Mouse (Mus musculus) heart, postnatal 0 days (tissue): ENCODE measurements around the gene Maml3. TPM values are rescaled to one million over a fixed set of nuclear protein-coding genes. Genes with fewer than 3 reads are reported as not detected.
A peak's percentile ranks its signal among the peaks of the same experiment; 100 is the strongest.

Experiments
- ATAC-seq: fragments of 200-750 bp; cut with Nextera tagmentation; 2 replicates; pipeline ENCODE4 v1.8.0; 2017; ENCODE audit warnings: low read depth, moderate number of reproducible peaks, moderate library complexity; ENCODE audit not compliant: insufficient read depth
- DNase-seq: peaks from one replicate; pipeline ENCODE4 v3.0.0-alpha.2; 2016; ENCODE audit warnings: low spot score
- H3K27ac ChIP-seq: fragments of 300-500 bp; sonication (generic); 2 replicates; pipeline ENCODE4 v1.5.1; 2014; ENCODE audit warnings: low read depth, mild to moderate bottlenecking
- H3K27me3 ChIP-seq: fragments of 300-500 bp; sonication (generic); 2 replicates; pipeline ENCODE4 v1.6.1; 2014; ENCODE audit warnings: low read length, mixed read lengths; ENCODE audit not compliant: control insufficient read depth, insufficient read depth
- H3K36me3 ChIP-seq: fragments of 300-500 bp; sonication (generic); replicated peaks from 2 replicates; pipeline ENCODE4 v1.6.1; 2014; ENCODE audit warnings: low read length, mixed read lengths; ENCODE audit not compliant: control insufficient read depth, insufficient read depth
- H3K4me1 ChIP-seq: fragments of 300-500 bp; sonication (generic); 2 replicates; pipeline ENCODE4 v1.6.1; 2014; ENCODE audit warnings: antibody characterized with exemption; ENCODE audit not compliant: control insufficient read depth, insufficient read depth
- H3K4me2 ChIP-seq: fragments of 300-500 bp; sonication (generic); 2 replicates; pipeline ENCODE4 v1.6.1; 2014; ENCODE audit warnings: low read depth, mild to moderate bottlenecking, low read length, moderate library complexity
- H3K4me3 ChIP-seq: fragments of 300-500 bp; sonication (generic); 2 replicates; pipeline ENCODE4 v1.5.1; 2014; ENCODE audit warnings: low read depth, low read length
- H3K9ac ChIP-seq: fragments of 300-500 bp; sonication (generic); replicated peaks from 2 replicates; pipeline ENCODE4 v1.6.1; 2014; ENCODE audit warnings: low read depth, low read length, mixed read lengths
- H3K9me3 ChIP-seq: fragments of 300-500 bp; sonication (generic); replicated peaks from 2 replicates; pipeline ENCODE4 v1.6.1; 2016; ENCODE audit warnings: low read length; ENCODE audit not compliant: control insufficient read depth
- CTCF ChIP-seq: IDR thresholded peaks from 2 replicates; pipeline ENCODE4 v1.5.1; 2016; ENCODE audit warnings: antibody characterized with exemption, control low read depth, low read depth
- EP300 ChIP-seq: IDR thresholded peaks from 2 replicates; pipeline ENCODE4 v1.6.1; 2016; ENCODE audit warnings: antibody characterized with exemption, low read depth
- WGBS: fragments of 180-500 bp; shearing (Covaris S2); extraction: QIAGEN DNeasy Blood & Tissue Kit; methylation state at CpG from one replicate; pipeline ENCODE4 v1.1.7; 2014; 5-methylcytosine and 5-hydroxymethylcytosine counted together
- polyA plus RNA-seq: library from polyadenylated mRNA; unstranded; fragments of >200 nt; fragmentation: Nextera tagmentation; extraction: Ambion mirVana; gene quantifications from 2 replicates; pipeline ENCODE4 v1.2.1, GENCODE M21; 2015
- total RNA-seq: library from RNA; depleted of rRNA; stranded (reverse); fragments of >200 nt; gene quantifications from 2 replicates; pipeline ENCODE4 v1.2.3, GENCODE M21; 2014; ENCODE audit warnings: low replicate concordance

Gene Maml3
- total and polyA plus RNA-seq, 2 experiments from 2014 or later: 1.6 to 6.2 TPM

DNA sequence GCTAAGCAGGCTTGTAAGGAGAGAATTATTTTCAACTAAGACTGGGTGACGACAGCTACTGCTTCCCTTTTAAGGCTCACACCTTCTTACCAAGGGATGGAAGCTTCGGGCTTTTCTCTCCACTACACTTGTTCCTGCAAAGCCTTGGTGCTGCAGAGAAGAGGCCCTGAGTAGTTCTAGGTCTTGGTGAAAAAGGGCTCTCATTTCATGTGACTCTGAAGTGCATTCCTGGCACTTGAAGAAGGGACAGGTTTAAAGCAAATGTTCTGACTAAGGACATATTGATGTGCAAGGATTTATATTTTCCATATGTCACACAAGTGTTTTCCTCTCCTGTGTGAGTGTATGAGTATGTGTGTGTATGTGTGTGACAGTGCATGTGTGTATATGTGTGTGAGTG, 134.4 kb downstream of the Maml3 start:
- TF ChIP-seq CTCF (no peak), EP300 (no peak)
- ATAC-seq (no peak), DNase-seq (no peak)
- Histone ChIP-seq H3K27ac (no peak overlapping the region), H3K36me3 (no peaks in the 10 kb centered on the region), H3K4me2 (no peak overlapping the region), H3K4me3 (no peak overlapping the region), H3K9me3 (no peaks in the 10 kb centered on the region), H3K9ac (no peak overlapping the region), H3K4me1 (0 out of 2 replicates have a peak, but pooled peaks cover 6% of the 10 kb centered on the region), H3K27me3 (no peaks in the 10 kb centered on the region)
- WGBS: 64% methylated on average over 2 of the region's 2 CpGs

DNA sequence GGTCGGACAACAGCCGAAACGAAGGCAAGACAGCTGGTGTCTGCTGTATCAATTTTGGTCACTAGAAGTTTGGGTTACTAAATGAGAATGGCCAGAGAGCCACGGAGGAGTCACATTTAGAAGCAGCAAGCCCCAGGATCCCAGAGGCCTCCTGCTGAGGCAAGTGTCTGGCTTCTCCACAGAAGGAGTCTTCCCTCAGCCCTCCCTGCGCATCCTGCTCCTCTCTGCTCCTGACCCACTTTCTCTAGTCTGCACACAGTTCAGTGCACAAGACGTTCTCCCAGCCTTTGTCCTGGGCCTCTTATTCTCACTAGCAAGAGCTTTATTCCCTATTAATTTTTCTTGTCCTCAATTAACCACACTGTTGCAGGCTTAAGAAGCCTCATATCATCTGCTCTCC, 135.4 kb downstream of the Maml3 start:
- DNase-seq (no peak), ATAC-seq (no peak)
- Histone ChIP-seq H3K4me3 (no peak overlapping the region), H3K36me3 (no peaks in the 10 kb centered on the region), H3K27ac (no peak overlapping the region), H3K27me3 (no peaks in the 10 kb centered on the region), H3K4me1 (0 out of 2 replicates have a peak, but pooled peaks cover 13% of the 10 kb centered on the region), H3K4me2 (no peak overlapping the region), H3K9me3 (no peaks in the 10 kb centered on the region), H3K9ac (no peak overlapping the region)
- no peak for TF ChIP-seq CTCF
- TF ChIP-seq EP300: no peak
- WGBS: 89% methylated on average over 6 of the region's 6 CpGs

DNA sequence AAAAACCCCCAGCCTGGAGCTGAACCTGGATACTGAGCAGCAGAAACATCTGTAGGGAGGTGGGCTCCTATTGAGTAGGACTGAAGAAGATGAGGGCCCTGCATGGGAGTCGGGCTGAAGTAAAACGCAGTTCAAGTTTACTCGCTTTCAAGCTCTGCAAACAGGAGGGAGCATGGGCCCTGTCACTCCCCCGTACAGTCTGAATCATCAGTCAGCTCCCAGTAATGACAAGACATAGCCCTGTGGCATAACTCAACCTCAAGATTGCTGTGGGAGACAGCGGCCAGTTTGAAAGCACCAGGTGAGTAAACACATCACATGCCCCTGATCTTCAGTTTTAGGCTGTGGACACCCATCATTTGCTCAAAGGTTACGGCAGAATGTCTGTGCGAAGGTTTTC, 139.0 kb downstream of the Maml3 start:
- Histone ChIP-seq H3K4me2 (no peak overlapping the region), H3K27ac (no peak overlapping the region), H3K4me1 (peaks cover 30% of the 10 kb centered on the region), H3K4me3 (no peak overlapping the region), H3K36me3 (no peaks in the 10 kb centered on the region), H3K9me3 (no peaks in the 10 kb centered on the region), H3K27me3 (no peaks in the 10 kb centered on the region), H3K9ac (no peak overlapping the region)
- ATAC-seq (no peak), DNase-seq (no peak)
- TF ChIP-seq EP300 (no peak), CTCF (no peak)
- 50% methylated on average over 7 of the region's 7 CpGs for WGBS

DNA sequence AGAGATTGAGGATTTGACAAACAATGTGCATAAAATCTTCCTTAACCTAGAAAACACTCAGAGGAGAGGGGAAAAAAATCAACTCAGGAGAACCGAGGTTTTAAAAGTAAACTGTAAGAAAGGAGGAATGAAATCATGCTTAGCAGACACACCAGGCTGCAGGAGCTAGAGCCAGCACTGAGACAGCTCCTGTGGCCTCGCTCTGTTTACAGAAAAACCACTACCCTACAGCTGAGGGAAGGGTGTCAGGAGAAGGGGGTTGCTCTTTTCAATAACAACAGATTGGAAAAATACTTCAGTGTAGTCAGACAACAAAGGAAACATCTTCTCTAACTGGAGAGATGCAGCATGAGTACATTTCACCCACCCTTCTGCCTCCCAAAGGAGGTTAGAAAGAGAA, 139.4 kb downstream of the Maml3 start:
- no peak overlapping the region for H3K4me2 ChIP-seq
- DNase-seq (no peak), ATAC-seq (no peak)
- 30% methylated on average over 2 of the region's 2 CpGs for WGBS
- no peak overlapping the region for H3K4me3 ChIP-seq
- H3K4me1 ChIP-seq: peaks cover 30% of the 10 kb centered on the region
- no peaks in the 10 kb centered on the region for H3K27me3 ChIP-seq
- H3K9me3 ChIP-seq: no peaks in the 10 kb centered on the region
- H3K9ac ChIP-seq: no peak overlapping the region
- TF ChIP-seq CTCF (no peak), EP300 (no peak)
- no peak overlapping the region for H3K27ac ChIP-seq
- H3K36me3 ChIP-seq: no peaks in the 10 kb centered on the region

DNA sequence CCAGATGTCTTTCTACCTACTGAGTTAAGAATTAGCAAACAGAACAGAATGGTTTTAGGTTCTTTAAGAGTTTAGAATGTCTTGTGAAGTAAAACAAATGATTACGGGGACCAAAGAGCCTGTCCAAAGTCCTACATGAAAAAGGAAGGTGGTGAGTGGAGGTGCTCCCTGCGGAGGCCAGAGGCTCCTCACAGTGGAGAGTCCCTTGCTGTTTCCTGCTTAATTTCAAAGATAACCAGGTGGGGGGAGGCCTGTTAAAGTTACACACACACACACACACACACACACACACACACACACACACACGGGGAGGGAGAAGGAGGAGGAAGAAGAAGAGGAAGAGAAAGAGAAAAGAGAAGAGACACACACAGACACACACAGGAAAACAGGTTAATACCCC, 139.9 kb downstream of the Maml3 start:
- DNase-seq (no peak), ATAC-seq (no peak)
- Histone ChIP-seq H3K27ac (no peak overlapping the region; the same call in 1 of the 2 replicates), H3K36me3 (no peaks in the 10 kb centered on the region), H3K4me1 (peaks cover 30% of the 10 kb centered on the region), H3K9me3 (no peaks in the 10 kb centered on the region), H3K27me3 (no peaks in the 10 kb centered on the region), H3K4me3 (no peak overlapping the region), H3K4me2 (no peak overlapping the region), H3K9ac (no peak overlapping the region)
- TF ChIP-seq EP300 (no peak), CTCF (no peak)
- WGBS: 31% methylated on average over 3 of the region's 3 CpGs

DNA sequence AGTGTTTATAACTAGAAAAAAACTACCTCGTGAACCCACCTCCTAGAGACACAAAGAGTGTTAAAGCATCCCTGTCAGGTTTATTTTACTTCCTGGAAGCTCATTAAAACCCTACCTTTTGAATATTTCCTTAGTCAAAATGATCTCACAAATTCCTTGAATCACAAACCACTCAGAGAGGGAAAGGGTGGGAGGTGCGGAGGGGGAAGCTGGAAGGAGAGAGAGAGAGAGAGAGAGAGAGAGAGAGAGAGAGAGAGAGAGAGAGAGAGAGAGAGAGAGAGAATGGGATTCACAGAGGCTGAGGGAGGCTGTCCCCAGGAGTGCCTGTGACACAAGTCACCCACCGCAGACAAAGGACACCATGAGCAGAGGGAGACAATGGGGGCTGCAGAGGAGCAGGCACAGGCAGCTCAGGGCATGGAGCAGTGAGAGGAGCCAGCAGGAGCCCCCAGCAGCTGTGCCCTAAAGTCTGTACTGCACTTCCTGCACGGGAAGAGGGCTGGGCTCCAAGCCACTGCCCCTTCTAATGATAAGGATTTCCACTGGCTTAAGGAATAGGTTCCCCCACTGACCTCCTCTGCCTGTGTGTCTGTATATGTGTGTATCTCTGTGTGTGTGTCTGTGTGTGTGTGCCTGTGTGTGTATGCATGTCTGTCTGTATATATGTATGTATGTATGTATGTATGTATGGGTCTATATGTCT, 140.8 kb downstream of the Maml3 start:
- no peak overlapping the region for H3K4me2 ChIP-seq
- TF ChIP-seq CTCF: no peak
- no peak for TF ChIP-seq EP300
- H3K27ac ChIP-seq: no peak overlapping the region
- 19% methylated on average over 4 of the region's 4 CpGs for WGBS
- ATAC-seq: peak; percentile 44; the same call in 1 of the 2 replicates
- no peak overlapping the region for H3K9ac ChIP-seq
- H3K36me3 ChIP-seq: no peaks in the 10 kb centered on the region
- peak; percentile 35 for DNase-seq
- peaks cover 30% of the 10 kb centered on the region for H3K4me1 ChIP-seq
- no peaks in the 10 kb centered on the region for H3K9me3 ChIP-seq
- no peaks in the 10 kb centered on the region for H3K27me3 ChIP-seq
- H3K4me3 ChIP-seq: no peak overlapping the region
